Mouse (Mus musculus) spleen, postnatal 10 days (tissue): ENCODE results near the gene Zfp874b.
A peak's percentile ranks its signal among the peaks of the same experiment; 100 is the strongest.
"Not testable (repeated sequence)": the region's sequence is repeated elsewhere in the genome, so short reads cannot be mapped to it uniquely, and the experiment has no call there.

ENCODE experiments used
- DNase-seq, 2 experiments: peaks; one replicate each; pipeline ENCODE4 v3.0.0; 2021 to 2022; ENCODE audit warnings: low spot score in 2 of 2

Gene Zfp874b

GRCm38 (mm10) chr13:67483625-67484423 is at the start of gene Zfp874b:
Gene Zfp874b (minus strand): TSS chr13:67484258.
- peak; percentile 86 to 90 for DNase-seq

GRCm38 (mm10) chr13:67527049-67527730 is 43.1 kb upstream of the Zfp874b start:
- no peak for DNase-seq

GRCm38 (mm10) chr13:67525753-67526410 is 41.8 kb upstream of the Zfp874b start, which contains the start of the genes Gm26965 and Zfp87:
Gene Gm26965 (minus strand): TSS chr13:67526151.
Gene Zfp87 (minus strand): TSS chr13:67526177.
- DNase-seq, result peak; percentile 83 to 92

GRCm38 (mm10) chr13:67500908-67501307 is 16.9 kb upstream of the Zfp874b start:
- no peak for DNase-seq

GRCm38 (mm10) chr13:67500084-67500719 is 16.1 kb upstream of the Zfp874b start, which contains the start of gene Zfp58:
Gene Zfp58 (minus strand): TSS chr13:67500555.
- DNase-seq, result peak; percentile 45 to 75

- no peak for DNase-seq
These were observed 11.6 kb upstream of the Zfp874b start for GRCm38 (mm10) chr13:67495631-67496030.

- peak in 1 of 2 experiments; percentile 14 for DNase-seq
These were observed 360 bp upstream of the Zfp874b start for GRCm38 (mm10) chr13:67484424-67484811.

GRCm38 (mm10) chr13:67481528-67481927 is 2.5 kb downstream of the Zfp874b start:
- no peak for DNase-seq

GRCm38 (mm10) chr13:67469274-67469673 is 14.8 kb downstream of the Zfp874b start:
- DNase-seq, result no peak

GRCm38 (mm10) chr13:67463506-67464185 is 20.4 kb downstream of the Zfp874b start:
- DNase-seq, result not testable (repeated sequence)

GRCm38 (mm10) chr13:67452021-67452309 is 32.1 kb downstream of the Zfp874b start:
- DNase-seq, result no peak

GRCm38 (mm10) chr13:67451172-67452020 is 32.7 kb downstream of the Zfp874b start, which contains the start of gene Zfp874a:
Gene Zfp874a (minus strand): TSS chr13:67451624.
- DNase-seq, result peak; percentile 75 to 92

- DNase-seq, result not testable (repeated sequence)
These were observed 47.0 kb downstream of the Zfp874b start for GRCm38 (mm10) chr13:67437095-67437494.

- no peak for DNase-seq
These were observed 55.9 kb downstream of the Zfp874b start for GRCm38 (mm10) chr13:67428116-67428515.

GRCm38 (mm10) chr13:67425699-67426098 is 58.4 kb downstream of the Zfp874b start:
- DNase-seq, result not testable (repeated sequence)

- not testable (repeated sequence) for DNase-seq
These were observed 61.5 kb downstream of the Zfp874b start for GRCm38 (mm10) chr13:67422532-67422931.
